ENCODE assay signal across 9 mouse cellular contexts in the genomic region with DNA sequence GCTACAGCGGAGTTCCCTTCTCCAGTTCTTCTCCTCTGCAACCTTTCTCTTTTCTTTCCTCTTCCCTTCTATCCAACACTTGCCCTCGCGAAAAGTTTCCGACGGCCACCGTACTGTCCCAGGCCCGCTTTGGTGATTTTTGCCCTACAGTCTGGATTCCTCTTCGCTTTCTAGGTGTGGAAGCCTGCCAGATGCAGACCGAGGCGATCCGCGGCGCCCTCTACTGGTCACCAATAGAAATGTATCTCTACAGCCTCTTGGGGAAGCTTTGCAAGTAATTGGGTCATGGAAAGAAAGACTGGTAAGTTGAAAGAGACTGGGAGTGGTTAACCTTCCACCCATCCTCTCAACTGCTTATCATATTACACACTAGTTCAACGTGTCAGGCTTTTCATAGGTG. TPM values are rescaled to one million over a fixed set of nuclear protein-coding genes. Genes with fewer than 3 reads are reported as not detected.
DNase-seq lines count a peak whose midpoint lies in the region; ATAC-seq lines count a peak whose summit lies in the region.
"Had no signal": no experiment of that assay in that cellular context is flagged by ENCODE, and none has a peak within 500 bp of the region (broad histone marks: within the 10 kb centered on the region; RNA-seq: fewer than 3 reads in every experiment).

No protein-coding gene starts in this region.

- H3K36me3 ChIP-seq in limb, embryonic 13.5 days = no peaks in the 10 kb centered on the region
- no peaks in the 10 kb centered on the region for H3K36me3 ChIP-seq in neural tube, embryonic 15.5 days
- H3K36me3 ChIP-seq: embryonic facial prominence, embryonic 12.5 days had no signal

- no peak overlapping the region for H3K9ac ChIP-seq in limb, embryonic 13.5 days
- H3K9ac ChIP-seq in neural tube, embryonic 15.5 days (replicated peaks) = no peak overlapping the region
- H3K9ac ChIP-seq: embryonic facial prominence, embryonic 12.5 days had no signal

- H3K4me2 ChIP-seq in limb, embryonic 13.5 days (replicated peaks) = peak overlapping the region; percentile 50
- peak overlapping the region; percentile 27; the same call in 1 of the 2 replicates for H3K4me2 ChIP-seq in neural tube, embryonic 15.5 days
- H3K4me2 ChIP-seq: embryonic facial prominence, embryonic 12.5 days had no signal

- DNase-seq in 3T3-L1 (ENCODE audit: low read depth, low spot score) (peak; percentile 71), adipocyte (ENCODE audit: low spot score) (peak; percentile 59)
- DNase-seq in kidney, adult 8-10 months = peak; percentile 63 to 74
- DNase-seq in thymus, postnatal 36 days = peak; percentile 21 to 28

- peaks cover 93% of the 10 kb centered on the region for H3K27me3 ChIP-seq in limb, embryonic 13.5 days
- H3K27me3 ChIP-seq in neural tube, embryonic 15.5 days (replicated peaks) = peaks cover 94% of the 10 kb centered on the region

- WGBS in limb, embryonic 13.5 days = 1% methylated on average over 14 of the region's 14 CpGs
- WGBS in neural tube, embryonic 15.5 days = 1% methylated on average over 14 of the region's 14 CpGs

- H3K4me3 ChIP-seq in limb, embryonic 13.5 days = peak overlapping the region; percentile 23; the same call in 1 of the 2 replicates
- no peak overlapping the region for H3K4me3 ChIP-seq in neural tube, embryonic 15.5 days (replicated peaks)
- H3K4me3 ChIP-seq: embryonic facial prominence, embryonic 12.5 days had no signal

- H3K4me1 ChIP-seq in limb, embryonic 13.5 days = peaks cover 1% of the 10 kb centered on the region; the same call in 1 of the 2 replicates
- H3K4me1 ChIP-seq in neural tube, embryonic 15.5 days = 0 out of 2 replicates have a peak, but pooled peaks cover 3% of the 10 kb centered on the region
- H3K4me1 ChIP-seq: embryonic facial prominence, embryonic 12.5 days had no signal

- H3K27ac ChIP-seq in limb, embryonic 13.5 days = no peak overlapping the region
- no peak overlapping the region for H3K27ac ChIP-seq in neural tube, embryonic 15.5 days (replicated peaks)
- H3K27ac ChIP-seq: embryonic facial prominence, embryonic 12.5 days had no signal

- peak; percentile 87 for ATAC-seq in common myeloid progenitor, adult 5-6 weeks (replicated peaks; ENCODE audit: low read depth, poor library complexity, severe bottlenecking)
- peak; percentile 75 for ATAC-seq in granulocyte monocyte progenitor cell, adult 5-6 weeks (replicated peaks; ENCODE audit: poor library complexity, severe bottlenecking)
- ATAC-seq in limb, embryonic 13.5 days (ENCODE audit: low FRiP score, low read depth) = no peak
- no peak for ATAC-seq in neural tube, embryonic 15.5 days (ENCODE audit: low FRiP score)

- no peaks in the 10 kb centered on the region for H3K9me3 ChIP-seq in limb, embryonic 13.5 days
- no peaks in the 10 kb centered on the region for H3K9me3 ChIP-seq in neural tube, embryonic 15.5 days (replicated peaks)
- H3K9me3 ChIP-seq: embryonic facial prominence, embryonic 12.5 days had no signal

RNA-seq across cellular contexts. Expression of gene Nkx2-1, which starts 4.4 kb away (rescaled TPM):
- total RNA-seq in common myeloid progenitor, adult 5-6 weeks (2017) = not detected in 2 replicates
- not detected in 2 replicates for total RNA-seq in granulocyte monocyte progenitor cell, adult 5-6 weeks (2014; fragmentation: Nextera tagmentation)
- total RNA-seq in granulocyte monocyte progenitor cell, adult 5-6 weeks (2017) = not detected in 2 replicates
- polyA plus RNA-seq in limb, embryonic 13.5 days (2015; fragmentation: Nextera tagmentation; extraction: Ambion mirVana) = 0.08 TPM in 1 of 2 replicates, not detected in the other
- not detected in 2 replicates for polyA plus RNA-seq in neural tube, embryonic 15.5 days (2015; fragmentation: Nextera tagmentation; extraction: Ambion mirVana)

Comparison
In these comparisons a context has a peak if more than half of its experiments do, and no peak if none do; other contexts are left out.
1. ATAC-seq: peak in common myeloid progenitor, adult 5-6 weeks (single experiment) and granulocyte monocyte progenitor cell, adult 5-6 weeks (single experiment); none in limb, embryonic 13.5 days (single experiment) and neural tube, embryonic 15.5 days (single experiment).
2. Peak in every context shown above with its lines, with median percentiles within 50 percentile points of each other: DNase-seq.